Mouse (Mus musculus) WW6 (cell line): ENCODE measurements at regions not wholly inside any gene's neighbourhood (a gene's known extent, or its start where the extent isn't known, plus 50 kb on each side); places are given as distances from the start of the nearest gene placed in this dataset.

Experiments
- DNase-seq: peaks from one replicate; pipeline ENCODE4 v3.0.0-alpha.2; 2013; ENCODE audit warnings: low read depth, low spot score

DNA sequence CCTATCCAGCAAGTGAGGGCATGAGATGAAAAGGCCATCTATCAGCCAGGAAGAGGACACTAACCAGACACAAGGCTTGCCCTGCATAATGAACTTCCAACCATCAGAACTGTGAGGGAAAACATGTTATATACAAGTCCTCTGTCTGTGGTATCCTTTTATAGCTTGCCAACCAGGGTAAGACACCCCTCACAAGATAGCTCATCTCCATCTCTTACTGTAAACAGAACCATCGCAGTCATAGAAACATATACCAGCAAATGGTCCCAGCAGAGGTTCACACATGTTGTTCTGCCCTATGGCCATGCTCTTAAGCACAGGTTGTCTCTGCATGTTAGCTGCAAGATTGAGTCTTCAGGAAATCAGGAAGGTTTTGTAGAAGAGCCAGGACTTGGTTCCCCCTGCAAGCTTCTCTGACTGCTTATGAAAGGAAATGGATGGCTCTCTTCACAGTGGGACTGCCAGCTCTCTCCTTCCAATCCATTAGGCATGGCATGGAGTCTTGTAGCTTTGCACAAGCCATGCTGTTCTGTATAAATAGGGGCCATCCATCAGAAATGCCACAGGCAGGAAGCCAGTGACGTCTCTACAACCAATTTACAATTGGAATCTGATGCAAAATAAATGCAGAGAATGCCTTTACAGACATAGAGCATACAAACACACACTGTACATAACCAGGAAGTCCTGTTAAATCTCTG, 1514.0 kb upstream of the Lrrc6 start:
- DNase-seq: no peak

DNA sequence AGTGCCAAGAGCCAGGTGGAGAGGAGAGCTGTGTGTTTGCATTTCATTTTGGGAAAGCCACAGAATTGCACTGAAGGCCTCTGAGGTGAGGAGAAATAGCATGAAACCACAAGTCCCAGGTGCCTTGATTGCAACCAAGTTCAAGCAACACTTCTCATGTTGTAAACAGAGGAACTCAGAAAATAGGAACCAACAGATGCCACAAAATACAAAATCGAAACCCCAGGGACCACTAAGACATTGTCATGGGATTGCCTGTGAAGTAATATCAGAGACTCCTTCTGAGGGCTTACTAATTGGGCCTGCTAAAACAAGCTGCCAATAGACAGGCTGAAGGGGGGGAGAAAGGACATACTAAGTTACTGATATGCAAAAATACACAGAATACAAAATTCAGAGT, 1510.5 kb upstream of the Lrrc6 start:
- no peak for DNase-seq

DNA sequence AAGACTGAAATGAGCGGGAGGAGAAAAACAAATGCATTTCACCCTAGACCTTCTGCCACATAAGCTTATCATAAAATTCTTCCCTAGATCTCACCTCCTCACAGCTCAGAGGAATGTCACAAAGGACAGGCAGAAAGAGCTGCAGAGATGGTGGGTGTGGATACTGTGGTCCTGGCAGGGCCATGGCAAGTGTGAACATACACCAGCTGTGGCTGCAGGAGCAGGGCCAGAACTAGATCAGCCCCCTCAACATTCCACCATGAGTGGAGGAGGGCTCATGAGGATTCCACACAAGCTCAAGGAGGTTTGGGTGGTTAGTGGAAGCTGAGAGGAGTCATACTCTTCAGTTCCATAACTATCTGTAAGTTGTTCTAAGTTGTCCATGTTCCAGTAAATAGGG, 1509.5 kb upstream of the Lrrc6 start:
- DNase-seq: no peak

GRCm38 (mm10) chr15:68004798-68005197, 1504.1 kb upstream of the Lrrc6 start:
- DNase-seq: no peak

DNA sequence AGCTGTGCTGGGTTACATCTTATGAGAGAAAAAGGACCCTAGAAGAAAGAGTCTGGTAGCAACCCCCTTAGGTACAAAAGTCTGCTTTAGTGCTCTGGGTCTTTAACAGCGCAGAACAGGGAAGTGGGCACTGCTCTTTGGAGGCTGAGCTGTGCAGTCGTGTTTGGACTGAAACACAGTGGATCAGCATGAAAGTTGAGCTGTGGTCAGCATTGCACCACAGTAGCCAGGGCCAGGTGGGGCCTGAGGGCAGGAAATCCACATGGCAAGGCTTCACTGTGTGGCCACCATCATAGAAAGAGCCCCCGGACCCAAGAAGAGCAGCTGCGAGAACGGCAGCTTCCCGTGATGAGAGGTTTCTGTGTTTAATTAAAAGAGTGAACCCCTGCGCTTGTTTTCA, 1495.8 kb upstream of the Lrrc6 start:
- no peak for DNase-seq

- DNase-seq: no peak
These were observed 1488.9 kb upstream of the Lrrc6 start for GRCm38 (mm10) chr15:67989428-67990272.

- DNase-seq: no peak
These were observed 1487.2 kb upstream of the Lrrc6 start for GRCm38 (mm10) chr15:67987941-67988340.

DNA sequence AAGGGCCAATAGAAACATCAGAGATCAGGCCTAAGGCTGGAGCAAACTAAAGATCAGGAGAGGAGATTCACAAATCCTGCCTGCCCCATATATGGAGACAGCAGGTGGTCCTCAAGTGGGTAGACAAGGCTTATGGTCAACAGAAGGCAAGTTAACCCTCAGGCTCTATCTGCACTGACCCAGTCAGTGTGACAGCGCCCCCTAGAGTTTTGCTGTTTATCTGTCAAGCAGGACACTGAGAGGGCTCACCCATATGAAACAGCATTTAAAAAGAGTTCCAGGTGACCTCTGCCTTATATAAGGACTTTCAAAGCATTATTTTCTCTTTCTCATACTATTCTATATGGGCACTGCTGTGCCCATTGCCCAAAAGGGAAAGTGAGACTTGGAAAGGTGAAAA, 1482.5 kb upstream of the Lrrc6 start:
- peak; percentile 9 for DNase-seq

DNA sequence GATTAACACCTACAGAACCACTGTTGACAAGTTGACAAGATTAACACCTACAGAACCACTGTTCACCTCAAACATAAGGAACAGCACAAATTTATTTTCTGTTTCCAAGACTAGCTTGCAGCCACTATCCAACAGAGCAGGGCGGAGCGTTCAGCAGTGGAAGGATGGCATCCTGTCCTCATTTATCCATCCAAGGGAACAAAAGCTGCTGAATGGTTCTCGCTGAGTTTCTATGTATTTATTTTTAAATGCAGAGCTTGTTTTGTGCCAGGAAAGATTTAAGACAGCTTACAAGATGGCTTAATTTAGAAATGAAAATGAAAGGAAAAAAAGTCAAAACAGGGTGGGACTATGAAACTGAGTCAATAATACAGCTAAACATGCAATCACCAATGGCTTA, 1481.2 kb upstream of the Lrrc6 start:
- DNase-seq: no peak

DNA sequence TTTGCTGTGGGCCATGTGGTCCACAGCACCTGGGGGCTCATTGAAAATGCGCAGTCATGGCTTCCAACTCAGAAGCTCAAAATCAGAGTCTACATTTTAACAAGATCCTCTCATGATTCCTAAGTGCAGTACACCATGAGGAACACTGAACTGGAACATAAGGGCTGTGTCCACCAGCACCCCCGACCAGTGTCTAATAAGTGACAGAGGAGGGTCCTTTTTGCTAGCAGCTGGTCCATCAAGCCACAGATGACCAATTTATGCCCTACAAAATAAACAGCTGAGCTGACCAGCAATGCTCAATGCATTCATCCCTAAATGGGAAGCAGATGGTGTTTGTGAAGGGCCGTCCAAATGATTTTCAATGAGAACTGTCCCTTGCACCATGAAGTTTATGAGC, 1478.7 kb upstream of the Lrrc6 start:
- no peak for DNase-seq

- DNase-seq: no peak
These were observed 1476.5 kb upstream of the Lrrc6 start for GRCm38 (mm10) chr15:67977210-67977609.

GRCm38 (mm10) chr15:67971998-67972397, 1471.3 kb upstream of the Lrrc6 start:
- DNase-seq: no peak

DNA sequence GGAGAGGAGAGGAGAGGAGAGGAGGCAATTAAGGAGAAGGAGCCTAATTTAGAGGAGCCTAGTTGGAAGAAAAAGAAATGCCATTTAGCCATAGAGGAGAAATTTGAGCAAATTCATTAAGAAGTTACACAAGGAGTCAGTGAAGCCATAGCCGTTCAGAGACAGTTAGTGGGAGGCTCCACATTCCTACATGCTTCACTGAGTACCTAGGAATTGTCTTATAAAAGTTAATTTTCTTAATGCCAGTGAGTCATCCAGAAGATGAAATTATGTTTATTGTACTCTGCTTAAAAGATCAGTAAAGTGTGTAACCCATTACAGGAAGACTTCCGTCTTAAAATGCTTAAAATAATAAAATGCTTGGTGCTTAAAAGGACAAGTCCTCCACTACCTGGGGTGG, 1453.5 kb upstream of the Lrrc6 start:
- DNase-seq: no peak

DNA sequence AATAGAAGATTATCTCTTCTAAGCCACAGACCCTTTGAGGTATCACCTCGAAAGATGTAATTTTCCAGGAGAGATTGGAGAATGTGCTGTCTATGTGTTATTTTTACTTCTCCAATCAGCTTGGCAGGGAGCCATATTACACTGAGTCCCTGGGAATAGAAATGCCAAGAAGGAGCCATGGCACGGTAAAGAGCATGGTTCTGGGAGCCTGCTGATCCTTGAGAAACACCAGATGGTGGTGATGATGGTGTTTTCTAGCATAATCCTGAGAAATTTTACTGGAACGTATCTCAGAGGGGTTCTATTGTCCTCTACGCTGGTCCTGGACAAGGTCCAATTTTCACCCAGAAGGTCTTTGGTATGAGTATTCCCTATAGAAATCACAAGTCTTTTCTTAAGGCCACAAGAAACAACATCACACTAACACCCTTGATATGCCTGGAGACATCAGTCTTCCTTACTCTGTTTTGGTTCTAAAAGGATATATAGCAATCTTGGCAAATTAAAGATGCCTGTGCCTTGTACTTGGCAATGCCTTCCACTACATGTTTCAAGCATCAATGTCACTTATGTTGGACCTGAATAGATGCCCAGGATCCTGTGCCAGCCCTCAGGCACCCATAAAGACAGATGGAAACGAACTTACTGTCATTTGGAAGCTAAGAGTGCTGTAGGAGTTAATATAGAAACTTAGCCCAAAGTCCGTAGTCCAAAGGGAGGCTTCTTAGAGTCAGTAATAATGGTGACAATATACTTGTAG, 1449.8 kb upstream of the Lrrc6 start:
- DNase-seq: no peak

DNA sequence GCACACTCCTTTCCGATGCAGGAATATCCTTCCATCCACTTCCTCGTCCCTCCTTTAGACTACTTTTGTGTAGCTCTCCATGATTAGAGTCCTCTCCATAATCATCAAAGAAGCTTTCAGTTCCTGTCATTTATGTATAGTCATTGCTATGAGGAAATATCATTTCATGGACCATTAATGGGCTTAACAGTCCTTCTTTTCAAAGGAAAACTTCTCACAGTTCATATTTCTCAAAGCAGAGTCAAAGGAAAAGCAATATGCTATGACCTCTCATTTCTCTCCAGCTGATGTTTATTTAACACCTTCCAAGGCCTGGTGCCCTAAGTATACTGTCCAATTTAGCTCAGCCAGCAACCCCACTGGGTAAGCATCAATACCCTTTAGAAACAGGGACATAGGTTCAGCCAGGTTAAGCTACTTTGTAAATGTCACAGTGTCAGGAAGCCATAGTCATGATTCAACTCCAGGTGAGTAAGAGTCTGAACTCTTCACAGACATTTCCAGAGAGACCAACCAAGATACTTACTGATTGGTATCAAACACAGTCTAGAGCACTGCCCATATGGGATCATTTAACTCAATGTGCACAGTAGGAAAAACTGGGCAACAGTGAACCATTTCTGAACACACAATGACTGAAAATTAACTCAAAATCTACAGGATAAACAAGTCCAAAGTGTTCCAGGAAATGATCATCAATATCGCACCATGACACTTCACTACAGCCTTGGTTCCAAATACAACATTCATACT, 1443.8 kb upstream of the Lrrc6 start:
- DNase-seq: no peak

DNA sequence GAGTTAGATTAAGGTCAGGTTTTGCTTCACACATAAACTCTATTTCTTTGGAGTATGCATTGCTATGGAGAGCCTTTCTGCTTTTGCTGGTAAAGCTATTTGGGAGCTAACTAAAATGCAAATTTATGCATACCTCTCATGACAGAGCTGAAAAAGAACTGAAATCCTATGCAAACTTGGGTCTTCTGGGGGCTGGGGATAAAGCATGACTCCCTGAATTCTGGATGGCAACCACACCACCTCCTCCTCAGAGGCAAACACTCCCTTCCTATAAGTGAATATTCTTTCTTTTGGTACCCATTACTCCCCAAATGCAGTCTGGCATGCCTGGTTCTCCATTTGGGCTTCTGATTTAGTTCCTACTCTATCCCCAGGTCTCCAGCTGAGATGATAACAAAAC, 1442.3 kb upstream of the Lrrc6 start:
- no peak for DNase-seq

DNA sequence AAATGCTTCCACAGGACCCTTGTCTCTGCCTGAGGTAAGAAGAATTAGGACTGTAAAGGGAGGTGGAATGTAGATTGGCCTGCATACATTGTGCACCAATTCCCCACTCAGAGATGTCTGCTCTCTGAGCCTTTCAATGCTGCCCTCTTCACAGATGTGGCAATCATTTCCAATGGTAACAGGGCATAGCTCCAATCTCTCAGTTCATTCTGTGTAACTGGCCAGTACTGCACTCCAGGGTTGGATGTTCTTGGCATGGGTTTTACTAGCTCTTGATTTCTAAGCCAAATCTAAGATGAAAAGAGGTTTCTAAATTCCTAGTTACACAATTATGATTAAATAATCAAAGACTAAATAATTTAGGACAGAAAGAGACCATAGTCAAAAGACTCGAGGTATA, 1439.8 kb upstream of the Lrrc6 start:
- DNase-seq: no peak

DNA sequence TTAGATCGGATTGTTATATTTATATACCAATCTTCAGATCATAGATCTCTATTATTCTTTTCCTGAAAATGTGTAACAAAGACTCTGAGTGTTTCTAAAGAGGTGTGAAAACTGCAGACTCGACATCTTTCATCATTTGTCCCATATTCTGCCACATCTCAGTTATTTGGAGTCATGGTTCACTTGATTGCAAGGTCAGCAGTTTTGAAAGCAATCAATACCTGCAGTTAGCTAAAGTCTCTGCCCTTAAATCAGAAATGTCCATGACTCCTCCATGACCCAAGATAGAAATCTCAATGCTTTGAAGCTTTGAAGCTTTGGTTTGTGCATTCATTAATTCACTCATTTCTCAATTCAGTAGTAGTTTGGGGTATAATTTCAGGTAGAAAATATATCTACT, 1424.2 kb upstream of the Lrrc6 start:
- no peak for DNase-seq

DNA sequence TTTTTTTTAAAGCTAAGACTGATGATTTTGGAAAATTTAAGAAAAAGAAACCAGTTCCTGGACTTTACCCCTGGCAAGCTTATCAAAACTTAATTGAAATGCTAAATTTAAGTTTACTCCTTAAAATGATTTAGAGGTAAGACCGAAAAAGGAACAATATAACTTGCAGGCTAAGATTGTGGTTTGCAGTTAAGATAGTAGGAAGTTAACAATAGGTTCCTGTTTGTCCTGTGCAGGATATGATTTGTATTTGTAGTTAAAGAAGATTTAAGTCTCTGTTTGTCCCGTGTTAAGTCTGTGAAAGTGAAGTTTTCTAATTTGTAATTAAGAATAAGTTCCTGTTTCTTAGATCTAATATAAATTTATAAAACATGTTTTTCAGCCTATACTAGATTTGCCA, 1406.3 kb upstream of the Lrrc6 start:
- no peak for DNase-seq

DNA sequence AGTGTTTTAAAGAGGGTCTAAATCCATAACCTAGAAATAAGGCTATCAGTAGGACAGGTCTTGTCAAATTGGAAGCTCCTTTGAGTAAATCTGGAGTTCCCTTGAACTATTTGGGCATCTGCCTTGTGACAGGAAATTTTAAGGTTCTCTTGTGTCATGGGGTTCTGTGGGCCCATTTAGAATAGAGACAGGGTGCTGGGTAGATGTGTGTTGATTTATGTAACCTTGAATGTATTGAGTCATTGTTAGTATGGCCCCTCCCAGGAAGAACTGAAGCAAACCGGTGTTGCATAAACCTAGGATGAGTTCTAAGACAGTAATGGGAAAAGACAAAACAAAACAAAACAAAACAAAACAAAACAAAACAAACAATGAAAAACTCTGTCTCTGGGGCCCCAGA, 1404.6 kb upstream of the Lrrc6 start:
- no peak for DNase-seq

- no peak for DNase-seq
These were observed 1403.9 kb upstream of the Lrrc6 start for GRCm38 (mm10) chr15:67904646-67905045.

DNA sequence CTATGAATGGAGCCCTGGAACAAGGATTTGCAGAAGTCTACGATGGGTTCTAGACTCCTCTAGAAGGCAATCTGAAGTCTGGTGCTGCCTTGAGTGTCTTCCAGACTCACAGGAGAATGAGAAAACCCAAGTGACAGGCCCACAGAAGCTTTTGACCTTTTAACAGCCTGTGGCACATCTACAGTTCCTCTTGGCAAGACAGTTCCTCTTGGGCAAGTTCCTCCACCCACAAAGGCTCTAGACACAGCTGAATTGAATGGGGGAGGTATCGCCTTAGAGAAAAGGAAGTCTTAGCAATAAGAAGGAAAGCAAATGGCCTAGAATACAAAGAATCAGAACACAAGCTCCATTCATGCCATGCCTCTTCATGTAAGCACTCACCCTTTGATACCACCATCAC, 1402.3 kb upstream of the Lrrc6 start:
- no peak for DNase-seq
